Mouse (Mus musculus) ES-E14 (cell line): ENCODE measurements around the gene Med27.

Source experiments
- HCFC1 ChIP-seq: IDR thresholded peaks from 2 replicates; pipeline ENCODE4 v1.6.1; 2012; ENCODE audit warnings: low read length, inconsistent platforms, borderline replicate concordance; ENCODE audit not compliant: insufficient read depth
- MAFK ChIP-seq: IDR thresholded peaks from 2 replicates; pipeline ENCODE4 v1.6.1; 2014; ENCODE audit warnings: mild to moderate bottlenecking, low read depth, low read length, inconsistent platforms; ENCODE audit not compliant: insufficient read depth
- ZC3H11A ChIP-seq: IDR thresholded peaks from 2 replicates; pipeline ENCODE4 v1.6.1; 2012; ENCODE audit warnings: low read depth, mild to moderate bottlenecking, inconsistent platforms, low read length, borderline replicate concordance

DNA sequence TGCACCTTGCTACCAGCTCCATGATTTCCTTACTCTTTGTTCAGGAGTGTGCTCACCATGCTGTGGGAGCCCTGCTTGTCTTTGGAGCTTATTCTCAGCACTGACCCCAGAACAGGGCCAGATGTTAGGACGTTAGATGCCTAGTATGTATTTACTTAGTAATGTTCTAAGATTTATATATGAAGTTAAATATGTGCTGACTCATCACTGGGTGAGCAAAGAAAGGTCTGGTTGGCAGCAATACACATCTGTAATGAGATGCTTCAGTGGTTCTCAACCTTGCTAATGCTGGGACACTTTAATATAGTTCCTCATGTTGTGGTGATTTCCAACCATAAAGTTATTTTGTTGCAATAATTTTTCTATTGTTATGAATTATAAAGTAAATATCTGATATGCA lies 45.4 kb downstream of the Med27 start:
- TF ChIP-seq ZC3H11A, result no peak
- TF ChIP-seq MAFK, result peak; percentile 71
- no peak for TF ChIP-seq HCFC1
